Mouse (Mus musculus) megakaryocyte, embryonic 14.5 days (primary cell): ENCODE measurements around the gene Gm17416.

Experiments
- FLI1 ChIP-seq: IDR thresholded peaks from 2 replicates; pipeline ENCODE4 v1.6.1; 2012; ENCODE audit warnings: low read length, inconsistent platforms, mixed read lengths
- GATA1 ChIP-seq: IDR thresholded peaks from 3 replicates; pipeline ENCODE4 v1.6.1; 2012; ENCODE audit warnings: mixed read lengths, low read length, inconsistent platforms, borderline replicate concordance

DNA sequence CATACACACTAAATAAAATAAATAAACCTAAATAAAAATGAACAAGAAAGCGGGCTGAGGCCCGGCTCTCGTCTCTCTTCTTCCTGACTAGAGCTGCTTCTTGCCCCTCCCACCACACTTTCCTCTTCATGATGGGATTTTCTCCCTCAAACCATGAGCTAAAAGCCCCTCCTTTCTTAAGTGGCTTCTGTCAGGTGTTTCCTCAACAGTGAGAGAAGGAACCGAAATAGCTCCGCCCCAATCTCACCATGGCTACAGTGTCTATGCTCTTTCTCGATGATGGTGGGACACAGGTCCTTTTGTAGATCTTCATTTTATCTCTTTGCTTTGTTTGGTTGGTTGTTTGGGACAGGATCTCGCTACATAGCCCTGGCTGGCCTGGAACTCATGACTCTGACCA lies 12.5 kb upstream of the Gm17416 start:
- TF ChIP-seq GATA1 (no peak), FLI1 (no peak)
